Mouse (Mus musculus) forebrain, embryonic 14.5 days (tissue): ENCODE data around the gene Myl10. TPM values are rescaled to one million over a fixed set of nuclear protein-coding genes. Genes with fewer than 3 reads are reported as not detected.

Experiments used
- polyA plus RNA-seq: library from polyadenylated mRNA; unstranded; fragments of >200 nt; fragmentation: Nextera tagmentation; extraction: Ambion mirVana; gene quantifications from 2 replicates; pipeline ENCODE4 v1.2.1, GENCODE M21; 2014

The Myl10 gene
- polyA plus RNA-seq, 1 experiment from 2014 or later: not detected

Other genes with a start within 250 kb of the Myl10 start
- 89.6 and 115 TPM in 2 replicates for gene Cux1, start 125.7 kb upstream of the Myl10 start, polyA plus RNA-seq
- 8.8 and 12.4 TPM in 2 replicates for gene Col26a1, start 190.1 kb downstream of the Myl10 start, polyA plus RNA-seq
- gene Ift22, start 215.0 kb downstream of the Myl10 start, polyA plus RNA-seq: 137 and 158 TPM in 2 replicates